Mouse (Mus musculus) limb, embryonic 14.5 days (tissue): ENCODE results near the gene Gh. TPM values are rescaled to one million over a fixed set of nuclear protein-coding genes. Genes with fewer than 3 reads are reported as not detected.

Experiments used
- ATAC-seq: fragments of 200-750 bp; cut with Nextera tagmentation; 2 replicates; pipeline ENCODE4 v1.8.0; 2017; ENCODE audit warnings: low read depth, moderate number of reproducible peaks, moderate TSS enrichment; ENCODE audit not compliant: low FRiP score
- DNase-seq: peaks from one replicate; pipeline ENCODE4 v3.0.0-alpha.2; 2015; ENCODE audit warnings: low spot score
- H3K27ac ChIP-seq: fragments of 300-500 bp; sonication (generic); replicated peaks from 2 replicates; pipeline ENCODE4 v1.5.1; 2014; ENCODE audit warnings: low read depth, mild to moderate bottlenecking, low read length, moderate library complexity, mixed read lengths
- H3K27me3 ChIP-seq: fragments of 300-500 bp; sonication (generic); 2 replicates; pipeline ENCODE4 v1.6.1; 2014; ENCODE audit warnings: low read length, mixed read lengths; ENCODE audit not compliant: control insufficient read depth, insufficient read depth
- H3K36me3 ChIP-seq: fragments of 300-500 bp; sonication (generic); 2 replicates; pipeline ENCODE4 v1.6.1; 2014; ENCODE audit warnings: mild to moderate bottlenecking, low read length, moderate library complexity, mixed read lengths; ENCODE audit not compliant: control insufficient read depth, insufficient read depth
- H3K4me1 ChIP-seq: fragments of 300-500 bp; sonication (generic); 2 replicates; pipeline ENCODE4 v1.6.1; 2014; ENCODE audit warnings: antibody characterized with exemption, low read length, mixed read lengths; ENCODE audit not compliant: control insufficient read depth, insufficient read depth
- H3K4me2 ChIP-seq: fragments of 300-500 bp; sonication (generic); replicated peaks from 2 replicates; pipeline ENCODE4 v1.6.1; 2014; ENCODE audit warnings: low read depth, mild to moderate bottlenecking, low read length, moderate library complexity; ENCODE audit not compliant: severe bottlenecking
- H3K4me3 ChIP-seq: fragments of 300-500 bp; sonication (generic); replicated peaks from 2 replicates; pipeline ENCODE4 v1.5.1; 2014; ENCODE audit warnings: low read length
- H3K9ac ChIP-seq: fragments of 300-500 bp; sonication (generic); 2 replicates; pipeline ENCODE4 v1.6.1; 2014; ENCODE audit warnings: mild to moderate bottlenecking, low read depth, low read length, moderate library complexity; ENCODE audit not compliant: severe bottlenecking
- H3K9me3 ChIP-seq: fragments of 300-500 bp; sonication (generic); 2 replicates; pipeline ENCODE4 v1.6.1; 2016; ENCODE audit warnings: low read length; ENCODE audit not compliant: control insufficient read depth
- POLR2A ChIP-seq: fragments of 200-500 bp; IDR thresholded peaks from 2 replicates; pipeline ENCODE4 v1.8.0; 2012; ENCODE audit warnings: inconsistent platforms, mild to moderate bottlenecking, moderate library complexity, borderline replicate concordance; ENCODE audit not compliant: insufficient read depth, insufficient read length; ENCODE audit errors: extremely low read depth
- WGBS: fragments of 180-500 bp; shearing (Covaris S2); extraction: QIAGEN DNeasy Blood & Tissue Kit; methylation state at CpG from one replicate; pipeline ENCODE4 v1.1.7; 2014; 5-methylcytosine and 5-hydroxymethylcytosine counted together
- polyA plus RNA-seq, 2 experiments: library from polyadenylated mRNA; depleted of rRNA in 1 of 2; stranded (reverse) in 1 of 2; unstranded in 1 of 2; fragments of >200 nt; fragmentation: Nextera tagmentation in 1 of 2; extraction: Ambion mirVana in 1 of 2; gene quantifications; 2 replicates each; pipeline versions ENCODE4 v1.2.1 to v1.2.3; 2012 to 2014

Gene Gh
- polyA plus RNA-seq (2012; rRNA removed) (not detected in 2 replicates), polyA plus RNA-seq (2014; fragmentation: Nextera tagmentation; extraction: Ambion mirVana) (not detected in 2 replicates)

- no peak for DNase-seq
- Histone ChIP-seq H3K27me3 (no peaks in the 10 kb centered on the region), H3K27ac (no peak within 1 kb of the TSS), H3K4me3 (no peak within 1 kb of the TSS), H3K9ac (no peak within 1 kb of the TSS), H3K36me3 (no peaks in the 10 kb centered on the region), H3K9me3 (no peaks in the 10 kb centered on the region), H3K4me1 (no peaks in the 10 kb centered on the region), H3K4me2 (no peak within 1 kb of the TSS)
- ATAC-seq, result no peak
- no peak for TF ChIP-seq POLR2A
- WGBS, result 84% methylated on average over 9 of the region's 9 CpGs
Observed at GRCm38 (mm10) chr11:106301765-106302164, at the start of gene Gh. Gh (minus strand) TSS chr11:106301865.

GRCm38 (mm10) chr11:106351253-106351652 is 49.6 kb upstream of the Gh start:
- no peak for TF ChIP-seq POLR2A

GRCm38 (mm10) chr11:106350853-106351252 is 49.2 kb upstream of the Gh start:
- no peak overlapping the region for H3K9ac ChIP-seq
- 50% methylated on average over 4 of the region's 5 CpGs for WGBS
- H3K27ac ChIP-seq, result no peak overlapping the region
- H3K4me1 ChIP-seq, result no peaks in the 10 kb centered on the region
- DNase-seq (no peak), ATAC-seq (no peak)
- H3K9me3 ChIP-seq, result no peaks in the 10 kb centered on the region
- no peak overlapping the region for H3K4me3 ChIP-seq
- no peak for TF ChIP-seq POLR2A
- H3K27me3 ChIP-seq, result no peaks in the 10 kb centered on the region
- H3K4me2 ChIP-seq, result no peak overlapping the region
- H3K36me3 ChIP-seq, result no peaks in the 10 kb centered on the region

More at GRCm38 (mm10) chr11:106351253-106351652, 49.6 kb upstream of the Gh start:
- no peaks in the 10 kb centered on the region for H3K27me3 ChIP-seq
- no peaks in the 10 kb centered on the region for H3K36me3 ChIP-seq
- DNase-seq (no peak), ATAC-seq (no peak)
- H3K9ac ChIP-seq, result no peak overlapping the region
- H3K4me1 ChIP-seq, result no peaks in the 10 kb centered on the region
- WGBS, result 52% methylated on average over 3 of the region's 3 CpGs
- no peak overlapping the region for H3K4me2 ChIP-seq
- H3K27ac ChIP-seq, result no peak overlapping the region
- H3K9me3 ChIP-seq, result no peaks in the 10 kb centered on the region
- no peak overlapping the region for H3K4me3 ChIP-seq

- WGBS, result 80% methylated on average over 6 of the region's 6 CpGs
- DNase-seq, result no peak
- H3K27ac ChIP-seq, result no peak overlapping the region
- no peaks in the 10 kb centered on the region for H3K4me1 ChIP-seq
- no peaks in the 10 kb centered on the region for H3K9me3 ChIP-seq
- no peak for ATAC-seq
- H3K9ac ChIP-seq, result no peak overlapping the region
- H3K27me3 ChIP-seq, result no peaks in the 10 kb centered on the region
- no peak for TF ChIP-seq POLR2A
- H3K4me3 ChIP-seq, result no peak overlapping the region
- H3K4me2 ChIP-seq, result no peak overlapping the region
- no peaks in the 10 kb centered on the region for H3K36me3 ChIP-seq
Observed at GRCm38 (mm10) chr11:106349772-106350171, 48.1 kb upstream of the Gh start.

GRCm38 (mm10) chr11:106344910-106345309 is 43.2 kb upstream of the Gh start:
- no peak for TF ChIP-seq POLR2A
- H3K9me3 ChIP-seq, result no peaks in the 10 kb centered on the region
- DNase-seq (no peak), ATAC-seq (no peak)
- H3K4me2 ChIP-seq, result no peak overlapping the region
- H3K27me3 ChIP-seq, result no peaks in the 10 kb centered on the region
- no peaks in the 10 kb centered on the region for H3K36me3 ChIP-seq
- no peak overlapping the region for H3K4me3 ChIP-seq
- H3K4me1 ChIP-seq, result no peaks in the 10 kb centered on the region
- 44% methylated on average over 6 of the region's 6 CpGs for WGBS
- no peak overlapping the region for H3K9ac ChIP-seq
- H3K27ac ChIP-seq, result no peak overlapping the region
